Mouse (Mus musculus) splenic B cell, adult 2 months (primary cell): ENCODE results near the gene Ctsw.

ENCODE experiments used
- DNase-seq: peaks from one replicate; pipeline ENCODE4 v3.0.0-alpha.2; 2011; ENCODE audit warnings: low read depth, low spot score
- H3K27me3 ChIP-seq: 2 replicates; pipeline ENCODE4 v1.6.1; 2012; ENCODE audit warnings: mild to moderate bottlenecking, low read length, moderate library complexity, mixed read lengths; ENCODE audit not compliant: control insufficient read depth, poor library complexity, insufficient read depth, severe bottlenecking
- H3K36me3 ChIP-seq: 2 replicates; pipeline ENCODE4 v1.6.1; 2012; ENCODE audit warnings: mild to moderate bottlenecking, low read length, moderate library complexity, mixed read lengths; ENCODE audit not compliant: control insufficient read depth, poor library complexity, insufficient read depth, severe bottlenecking

The Ctsw gene

GRCm38 (mm10) chr19:5423561-5423960, 44.7 kb downstream of the Ctsw start:
- DNase-seq: no peak
- H3K27me3 ChIP-seq: no peaks in the 10 kb centered on the region

GRCm38 (mm10) chr19:5422895-5423443, 45.3 kb downstream of the Ctsw start:
- Histone ChIP-seq H3K36me3 (peaks cover 6% of the 10 kb centered on the region), H3K27me3 (no peaks in the 10 kb centered on the region)
- no peak for DNase-seq

More at GRCm38 (mm10) chr19:5423561-5423960, 44.7 kb downstream of the Ctsw start:
- peaks cover 3% of the 10 kb centered on the region for H3K36me3 ChIP-seq

- H3K27me3 ChIP-seq: no peaks in the 10 kb centered on the region
- DNase-seq: no peak
- peaks cover 6% of the 10 kb centered on the region for H3K36me3 ChIP-seq
Measured at GRCm38 (mm10) chr19:5422267-5422666, 46.0 kb downstream of the Ctsw start.

- DNase-seq: no peak
Measured at GRCm38 (mm10) chr19:5421784-5422183, 46.5 kb downstream of the Ctsw start.

GRCm38 (mm10) chr19:5420579-5420978, 47.7 kb downstream of the Ctsw start:
- no peak for DNase-seq
- H3K27me3 ChIP-seq: no peaks in the 10 kb centered on the region
- peaks cover 8% of the 10 kb centered on the region for H3K36me3 ChIP-seq

More at GRCm38 (mm10) chr19:5421784-5422183, 46.5 kb downstream of the Ctsw start:
- H3K36me3 ChIP-seq: peaks cover 6% of the 10 kb centered on the region
- no peaks in the 10 kb centered on the region for H3K27me3 ChIP-seq

- DNase-seq: no peak
- H3K27me3 ChIP-seq: no peaks in the 10 kb centered on the region
- H3K36me3 ChIP-seq: peaks cover 8% of the 10 kb centered on the region
Measured at GRCm38 (mm10) chr19:5419630-5420029, 48.7 kb downstream of the Ctsw start.

- Histone ChIP-seq H3K27me3 (no peaks in the 10 kb centered on the region), H3K36me3 (peaks cover 8% of the 10 kb centered on the region)
- DNase-seq: no peak
Measured at GRCm38 (mm10) chr19:5418750-5419466, 49.4 kb downstream of the Ctsw start.
